Mouse (Mus musculus) lung, embryonic 16.5 days (tissue): ENCODE measurements around the gene Micu1. TPM values are rescaled to one million over a fixed set of nuclear protein-coding genes. Genes with fewer than 3 reads are reported as not detected.
"Not testable (repeated sequence)": the region's sequence is repeated elsewhere in the genome, so short reads cannot be mapped to it uniquely, and the experiment has no call there.

Experiments
- ATAC-seq: fragments of 200-750 bp; cut with Nextera tagmentation; 2 replicates; pipeline ENCODE4 v1.8.0; 2017; ENCODE audit warnings: low read depth, mild to moderate bottlenecking, moderate library complexity
- H3K27ac ChIP-seq: fragments of 300-500 bp; sonication (generic); 2 replicates; pipeline ENCODE4 v1.5.1; 2014; ENCODE audit warnings: mild to moderate bottlenecking, control low read depth, low read length
- H3K27me3 ChIP-seq: fragments of 300-500 bp; sonication (generic); 2 replicates; pipeline ENCODE4 v1.6.1; 2014; ENCODE audit warnings: low read depth, low read length, mixed read lengths; ENCODE audit not compliant: control insufficient read depth, insufficient read depth
- H3K36me3 ChIP-seq: fragments of 300-500 bp; sonication (generic); 2 replicates; pipeline ENCODE4 v1.6.1; 2014; ENCODE audit warnings: low read length; ENCODE audit not compliant: control insufficient read depth, insufficient read depth
- H3K4me1 ChIP-seq: fragments of 300-500 bp; sonication (generic); replicated peaks from 2 replicates; pipeline ENCODE4 v1.6.1; 2014; ENCODE audit warnings: low read length, mixed read lengths; ENCODE audit not compliant: control insufficient read depth, insufficient read depth
- H3K4me2 ChIP-seq: fragments of 300-500 bp; sonication (generic); 2 replicates; pipeline ENCODE4 v1.6.1; 2014; ENCODE audit warnings: low read depth, low read length, control low read depth
- H3K4me3 ChIP-seq: fragments of 300-500 bp; sonication (generic); 2 replicates; pipeline ENCODE4 v1.5.1; 2014; ENCODE audit warnings: mild to moderate bottlenecking, low read length, control low read depth
- H3K9ac ChIP-seq: fragments of 300-500 bp; sonication (generic); 2 replicates; pipeline ENCODE4 v1.6.1; 2014; ENCODE audit warnings: low read length, control low read depth
- H3K9me3 ChIP-seq: fragments of 300-500 bp; sonication (generic); 2 replicates; pipeline ENCODE4 v1.6.1; 2016; ENCODE audit warnings: low read length; ENCODE audit not compliant: control insufficient read depth
- WGBS: fragments of 180-500 bp; shearing (Covaris S2); extraction: QIAGEN DNeasy Blood & Tissue Kit; methylation state at CpG from one replicate; pipeline ENCODE4 v1.1.7; 2014; 5-methylcytosine and 5-hydroxymethylcytosine counted together
- polyA plus RNA-seq: library from polyadenylated mRNA; unstranded; fragments of >200 nt; fragmentation: Nextera tagmentation; extraction: Ambion mirVana; gene quantifications from 2 replicates; pipeline ENCODE4 v1.2.1, GENCODE M21; 2015

Gene Micu1
- polyA plus RNA-seq, 1 experiment from 2014 or later = 68.8 TPM

DNA sequence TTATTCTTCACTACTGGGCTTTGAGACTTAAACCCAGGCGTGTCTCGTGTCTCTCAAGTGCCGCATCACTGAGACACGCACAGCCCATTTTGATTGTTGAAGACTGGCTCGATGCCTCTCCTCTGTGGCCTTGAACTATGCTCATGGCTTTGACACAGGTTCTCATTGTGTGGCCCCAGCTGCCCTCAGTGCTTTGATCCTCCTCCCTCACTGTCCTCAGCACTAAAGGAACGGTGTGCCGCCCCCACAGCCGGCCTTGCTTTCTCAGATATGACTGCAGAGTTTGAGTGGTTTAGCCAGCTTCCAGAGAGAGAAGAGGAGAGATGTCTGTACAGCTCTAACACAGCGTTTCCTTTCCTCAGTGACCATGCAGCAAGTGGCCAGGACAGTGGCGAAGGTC lies 158.9 kb downstream of the Micu1 start:
- ATAC-seq = no peak
- no peak overlapping the region for H3K27ac ChIP-seq

DNA sequence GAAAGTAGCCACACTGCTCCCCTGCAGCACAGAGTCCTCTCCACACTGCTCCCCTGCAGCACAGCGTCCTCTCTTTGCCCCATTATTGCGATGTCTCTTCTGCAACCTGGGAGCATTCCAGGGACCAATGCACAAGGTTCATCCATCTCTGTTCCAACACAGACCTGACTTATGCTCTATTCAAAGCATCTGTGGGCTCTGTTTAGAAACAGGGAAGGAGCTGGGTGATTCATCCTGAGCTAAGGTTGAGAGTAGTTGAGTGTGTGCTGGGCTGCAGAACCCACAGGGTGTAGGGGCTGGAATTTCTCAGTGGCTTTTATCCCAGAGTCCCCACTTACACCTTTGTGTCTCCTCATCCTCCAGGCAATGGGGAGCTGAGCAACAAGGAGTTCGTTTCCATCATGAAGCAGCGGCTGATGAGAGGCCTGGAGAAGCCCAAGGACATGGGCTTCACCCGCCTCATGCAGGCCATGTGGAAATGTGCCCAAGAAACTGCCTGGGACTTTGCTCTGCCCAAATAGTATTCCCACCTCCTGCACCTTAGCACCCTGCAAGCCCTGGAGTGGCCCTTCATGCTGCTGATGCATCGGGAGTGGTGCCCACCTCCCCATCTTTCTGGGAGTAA lies 160.7 kb downstream of the Micu1 start:
- Histone ChIP-seq H3K27me3 (no peaks in the 10 kb centered on the region), H3K36me3 (no peaks in the 10 kb centered on the region), H3K9me3 (no peaks in the 10 kb centered on the region), H3K9ac (no peak overlapping the region), H3K4me3 (no peak overlapping the region), H3K4me2 (no peak overlapping the region), H3K27ac (no peak overlapping the region), H3K4me1 (peaks cover 7% of the 10 kb centered on the region; the same call in 1 of the 2 replicates)
- no peak for ATAC-seq
- WGBS = 85% methylated on average over 6 of the region's 6 CpGs

More for the DNA sequence above, 158.9 kb downstream of the Micu1 start:
- H3K4me2 ChIP-seq = no peak overlapping the region
- H3K4me1 ChIP-seq = peaks cover 7% of the 10 kb centered on the region; the same call in 1 of the 2 replicates
- H3K9ac ChIP-seq = no peak overlapping the region
- no peaks in the 10 kb centered on the region for H3K27me3 ChIP-seq
- 70% methylated on average over 10 of the region's 10 CpGs for WGBS
- no peak overlapping the region for H3K4me3 ChIP-seq
- no peaks in the 10 kb centered on the region for H3K9me3 ChIP-seq
- H3K36me3 ChIP-seq = no peaks in the 10 kb centered on the region

DNA sequence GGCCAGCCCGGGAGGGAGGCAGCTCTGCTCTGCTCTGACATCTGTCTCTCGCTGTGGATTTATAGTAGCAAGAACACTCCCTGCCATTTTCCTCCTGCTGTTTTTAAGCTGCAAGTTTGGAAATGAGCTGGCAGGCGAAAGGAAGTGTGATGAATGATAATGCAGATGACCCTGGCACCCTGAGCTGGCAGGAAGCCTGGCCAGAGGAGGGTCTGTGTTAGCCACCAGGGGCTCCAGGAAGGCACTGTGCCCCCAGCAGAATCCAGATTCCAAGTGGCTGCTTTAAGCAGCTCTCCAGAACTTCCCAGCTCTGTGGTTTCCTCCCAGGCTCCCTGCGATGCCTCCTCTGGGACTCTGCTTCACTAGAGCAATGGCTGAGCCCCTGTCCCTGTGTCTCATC lies 161.3 kb downstream of the Micu1 start:
- WGBS = 46% methylated on average over 4 of the region's 4 CpGs
- Histone ChIP-seq H3K4me3 (no peak overlapping the region), H3K27ac (no peak overlapping the region), H3K4me2 (no peak overlapping the region), H3K36me3 (no peaks in the 10 kb centered on the region), H3K27me3 (no peaks in the 10 kb centered on the region), H3K9me3 (no peaks in the 10 kb centered on the region), H3K4me1 (peaks cover 7% of the 10 kb centered on the region; the same call in 1 of the 2 replicates), H3K9ac (0 out of 2 replicates have a peak overlapping the region, but pooled peaks have one; percentile 2)
- no peak for ATAC-seq

DNA sequence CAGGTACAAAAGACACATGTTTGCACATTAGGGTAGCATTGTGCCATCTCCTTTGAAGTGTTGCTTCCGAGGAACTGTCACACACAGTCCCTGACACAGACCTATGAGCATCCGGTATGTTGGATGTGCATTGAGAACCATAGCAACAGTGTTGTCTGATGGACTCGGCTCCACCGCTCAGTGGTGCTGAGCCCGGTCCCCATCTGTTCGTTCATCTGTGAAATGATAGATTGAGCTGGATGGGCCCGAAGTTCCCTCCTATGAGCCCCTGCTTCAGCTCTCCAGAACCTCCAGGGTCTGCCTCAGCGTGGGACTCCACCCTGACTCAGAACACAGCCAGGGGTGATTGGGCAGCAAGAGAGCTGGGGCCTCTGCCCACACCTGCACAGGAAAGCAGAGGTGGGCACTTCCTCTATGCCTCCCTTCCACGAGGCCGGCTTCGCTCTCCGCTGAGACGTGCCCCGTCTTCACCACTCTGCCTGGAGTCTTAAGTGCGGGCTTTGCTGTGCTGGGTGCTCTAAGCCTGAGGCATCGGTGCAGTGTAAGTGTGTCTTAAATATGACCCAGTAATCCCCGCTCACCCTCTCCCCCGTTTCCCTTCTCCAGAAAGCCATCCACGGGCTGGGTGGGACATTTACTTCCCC lies 162.1 kb downstream of the Micu1 start:
- Histone ChIP-seq H3K9me3 (no peaks in the 10 kb centered on the region), H3K27me3 (no peaks in the 10 kb centered on the region), H3K36me3 (no peaks in the 10 kb centered on the region), H3K4me1 (peaks cover 7% of the 10 kb centered on the region; the same call in 1 of the 2 replicates), H3K4me3 (no peak overlapping the region), H3K9ac (no peak overlapping the region), H3K4me2 (no peak overlapping the region), H3K27ac (no peak overlapping the region)
- no peak; the same call in 1 of the 2 replicates for ATAC-seq
- WGBS = 75% methylated on average over 19 of the region's 19 CpGs

DNA sequence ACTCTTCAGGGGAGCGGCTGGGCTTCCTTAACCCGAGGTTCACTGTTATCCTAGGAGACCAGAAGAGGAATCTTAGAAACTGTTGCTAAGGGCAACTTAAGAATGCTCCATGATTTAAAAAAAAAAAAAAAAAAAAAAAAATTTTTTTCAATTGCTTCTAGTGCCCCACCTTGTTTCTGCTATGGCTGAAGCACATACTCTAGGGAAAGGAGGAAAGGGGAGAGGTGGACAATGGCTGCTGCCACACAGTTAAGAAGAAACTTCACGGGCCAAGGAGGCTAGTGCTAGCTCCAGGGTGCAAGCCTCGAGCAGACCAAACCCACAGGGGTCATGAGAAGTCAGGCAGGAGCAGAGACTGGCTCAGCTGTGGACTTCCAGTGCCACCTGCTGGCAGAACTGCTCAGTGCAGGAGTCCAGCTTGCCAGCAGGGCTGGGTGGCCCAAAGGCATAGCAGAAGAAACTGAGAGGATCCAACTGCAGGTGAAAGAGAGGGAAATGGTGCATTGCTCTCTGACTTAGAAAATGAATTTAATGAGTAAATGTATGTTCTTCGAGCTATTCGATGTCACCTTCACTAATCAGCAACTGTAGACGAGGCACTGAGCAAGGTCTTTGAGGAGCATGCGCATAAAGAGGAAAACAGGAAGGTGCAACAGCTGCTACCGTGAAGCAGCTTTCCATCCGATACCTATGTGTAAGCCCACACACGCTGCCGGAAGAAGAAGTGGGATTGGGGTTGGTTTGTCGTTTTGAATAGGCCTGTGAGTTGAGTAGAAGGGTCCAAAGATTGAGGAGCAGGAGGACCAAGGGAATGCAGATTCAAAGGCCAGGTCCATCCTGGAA lies 162.8 kb downstream of the Micu1 start:
- Histone ChIP-seq H3K9me3 (no peaks in the 10 kb centered on the region), H3K4me2 (no peak overlapping the region), H3K4me1 (peaks cover 7% of the 10 kb centered on the region; the same call in 1 of the 2 replicates), H3K4me3 (no peak overlapping the region), H3K27me3 (no peaks in the 10 kb centered on the region), H3K27ac (no peak overlapping the region), H3K9ac (no peak overlapping the region), H3K36me3 (no peaks in the 10 kb centered on the region)
- ATAC-seq = peak; percentile 81
- WGBS = 33% methylated on average over 13 of the region's 13 CpGs

DNA sequence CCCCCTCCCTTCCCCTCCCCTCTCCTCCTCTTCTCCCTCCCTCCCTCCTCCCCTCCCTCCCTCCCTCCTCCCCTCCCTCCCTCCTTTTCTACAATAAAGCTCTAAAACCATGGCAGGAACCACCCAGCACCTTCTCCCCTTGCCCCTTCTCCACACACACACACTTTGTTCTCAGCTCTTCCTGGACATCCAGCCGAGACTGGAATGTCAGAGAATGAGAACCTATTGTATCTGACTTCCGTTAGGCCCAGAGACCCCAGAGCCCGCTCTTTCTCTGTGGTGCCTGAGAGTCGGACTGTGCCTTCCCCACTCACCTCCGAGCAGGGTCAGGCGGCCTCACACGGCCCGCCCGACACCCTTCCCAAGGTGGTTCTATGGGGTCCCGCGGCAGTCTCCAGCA lies 166.0 kb downstream of the Micu1 start:
- Histone ChIP-seq H3K4me3 (no peak overlapping the region), H3K9ac (no peak overlapping the region), H3K9me3 (no peaks in the 10 kb centered on the region), H3K36me3 (no peaks in the 10 kb centered on the region), H3K27ac (no peak overlapping the region), H3K27me3 (no peaks in the 10 kb centered on the region), H3K4me2 (no peak overlapping the region), H3K4me1 (peaks cover 4% of the 10 kb centered on the region; the same call in 1 of the 2 replicates)
- WGBS = 56% methylated on average over 11 of the region's 11 CpGs
- ATAC-seq = no peak

DNA sequence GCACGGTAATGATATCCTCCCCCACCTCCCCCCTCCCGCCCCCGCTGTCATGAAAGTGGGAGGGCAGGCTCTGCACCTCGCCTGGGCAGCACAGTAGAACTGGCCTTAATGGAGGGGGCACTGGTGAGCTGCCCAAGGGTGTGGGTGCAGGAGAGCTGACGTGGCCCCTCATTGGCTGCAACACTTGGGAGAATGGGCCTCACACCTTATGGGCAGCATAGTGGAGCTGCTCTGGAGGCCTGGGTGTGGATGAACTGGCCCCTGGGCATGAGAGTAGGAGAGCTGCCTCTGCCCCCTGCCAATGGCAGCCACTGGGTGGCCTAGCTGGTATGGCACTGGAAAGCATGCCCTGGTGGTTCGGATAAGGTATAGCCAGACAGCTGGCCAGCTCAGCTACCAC lies 167.8 kb downstream of the Micu1 start:
- H3K4me2 ChIP-seq = no peak overlapping the region
- 74% methylated on average over 6 of the region's 6 CpGs for WGBS

DNA sequence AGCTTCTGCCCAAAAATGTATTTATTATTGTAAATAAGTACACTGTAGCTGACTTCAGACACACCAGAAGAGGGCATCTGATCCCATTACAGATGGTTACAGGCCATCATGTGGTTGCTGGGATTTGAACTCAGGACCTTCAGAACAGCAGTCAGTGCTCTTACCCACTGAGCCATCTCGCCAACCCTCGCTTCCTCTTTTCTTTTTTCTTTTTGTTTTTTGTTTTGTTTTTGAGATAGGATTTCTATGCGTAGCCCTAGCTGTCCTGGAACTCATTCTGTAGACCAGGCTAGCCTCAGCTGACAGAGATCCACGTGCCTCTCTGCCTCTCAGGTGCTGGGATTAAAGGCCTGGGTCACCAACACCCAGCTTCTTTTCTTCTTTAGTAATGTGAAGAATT lies 170.4 kb downstream of the Micu1 start:
- WGBS = 85% methylated on average over 4 of the region's 4 CpGs
- not testable (repeated sequence) for H3K36me3 ChIP-seq, ATAC-seq, H3K4me2 ChIP-seq, H3K9ac ChIP-seq, H3K9me3 ChIP-seq, H3K4me3 ChIP-seq, H3K27me3 ChIP-seq, H3K4me1 ChIP-seq, H3K27ac ChIP-seq

More for the DNA sequence above, 167.8 kb downstream of the Micu1 start:
- no peak for ATAC-seq
- no peaks in the 10 kb centered on the region; the same call in 1 of the 2 replicates for H3K4me1 ChIP-seq
- H3K4me3 ChIP-seq = no peak overlapping the region
- no peaks in the 10 kb centered on the region for H3K36me3 ChIP-seq
- H3K27ac ChIP-seq = no peak overlapping the region
- H3K9me3 ChIP-seq = no peaks in the 10 kb centered on the region
- H3K9ac ChIP-seq = no peak overlapping the region
- no peaks in the 10 kb centered on the region for H3K27me3 ChIP-seq

DNA sequence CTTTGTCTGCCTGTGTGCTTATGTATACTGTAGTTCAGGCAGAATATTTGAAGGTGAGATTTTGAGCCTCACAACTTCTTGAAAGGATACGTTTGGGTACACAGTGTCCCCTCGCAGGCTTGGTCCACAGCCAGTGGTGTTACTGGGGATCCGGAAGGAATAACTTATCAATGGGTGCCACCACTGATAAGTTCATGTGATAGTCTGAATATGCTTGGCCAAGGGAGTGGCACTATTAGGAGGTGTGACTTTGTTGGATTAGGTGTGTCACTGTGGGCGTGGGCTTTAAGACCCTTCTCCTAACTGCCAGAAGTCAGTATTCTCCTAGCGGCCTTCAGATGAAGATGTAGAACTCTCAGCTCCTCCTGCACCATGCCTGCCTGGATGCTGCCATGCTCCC lies 170.9 kb downstream of the Micu1 start:
- H3K4me1 ChIP-seq = no peaks in the 10 kb centered on the region
- no peak for ATAC-seq
- no peak overlapping the region for H3K27ac ChIP-seq
- H3K4me2 ChIP-seq = no peak overlapping the region
- WGBS = 82% methylated on average over 5 of the region's 5 CpGs
- no peaks in the 10 kb centered on the region for H3K36me3 ChIP-seq
- H3K9me3 ChIP-seq = no peaks in the 10 kb centered on the region
- H3K27me3 ChIP-seq = no peaks in the 10 kb centered on the region
- H3K4me3 ChIP-seq = no peak overlapping the region
- H3K9ac ChIP-seq = no peak overlapping the region
